Mouse (Mus musculus): ENCODE data around the gene Alyref. TPM values are rescaled to one million over a fixed set of nuclear protein-coding genes. Genes with fewer than 3 reads are reported as not detected.
"Not testable (repeated sequence)": the region's sequence is repeated elsewhere in the genome, so short reads cannot be mapped to it uniquely, and the experiment has no call there.

Gene Alyref
- total RNA-seq, 2 experiments from 2014 or later, result 67.8 to 86.1 TPM

GRCm38 (mm10) chr11:120608241-120609034 lies 10.3 kb upstream of the Alyref start, which contains the start of gene Npb:
TSS of gene Npb (plus strand) at chr11:120608477.
- ATAC-seq (replicated peaks; ENCODE audit: low FRiP score, poor library complexity, severe bottlenecking), result no peak

DNA sequence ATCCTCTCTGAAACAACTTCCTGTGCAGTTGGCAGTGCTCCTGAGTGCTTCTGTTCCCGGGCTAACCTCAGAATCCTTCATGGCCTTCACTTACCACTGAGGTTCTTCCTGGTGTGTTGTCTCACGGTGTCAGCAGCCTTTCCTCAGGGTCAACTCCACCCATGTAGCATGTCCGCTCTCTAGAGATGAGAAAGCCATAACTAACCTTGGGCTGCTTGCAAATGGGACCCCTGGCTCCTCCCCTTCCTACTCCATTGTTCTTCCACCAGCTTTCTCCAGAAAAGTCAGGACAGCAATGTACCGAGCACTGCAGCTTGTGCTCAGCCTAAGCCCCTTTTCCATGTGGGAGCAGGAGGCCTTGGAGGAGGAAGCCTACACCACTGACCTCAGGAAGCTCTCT lies 8.6 kb upstream of the Alyref start:
- no peak for ATAC-seq (replicated peaks; ENCODE audit: low FRiP score, poor library complexity, severe bottlenecking)

DNA sequence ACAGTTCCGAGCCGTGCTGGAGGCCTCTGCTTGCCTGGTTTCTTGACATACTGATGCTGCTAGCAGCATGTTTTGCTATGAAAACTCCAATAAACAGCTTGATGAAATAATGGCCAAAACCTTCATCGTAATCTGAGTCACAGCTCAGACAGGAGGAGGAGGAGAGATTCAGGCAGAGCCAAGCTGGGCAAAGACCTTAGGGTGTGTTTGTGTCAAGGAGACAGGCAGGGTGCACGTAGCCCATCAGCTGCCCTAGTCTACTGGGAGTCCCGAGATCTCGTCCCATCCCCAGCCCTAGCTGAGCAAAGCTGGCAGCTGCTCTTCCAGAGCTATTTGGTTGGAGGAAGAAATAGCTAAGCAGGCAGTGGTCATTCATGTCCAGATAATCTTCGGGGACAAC lies 7.5 kb upstream of the Alyref start:
- no peak for ATAC-seq (replicated peaks; ENCODE audit: low FRiP score, poor library complexity, severe bottlenecking)

DNA sequence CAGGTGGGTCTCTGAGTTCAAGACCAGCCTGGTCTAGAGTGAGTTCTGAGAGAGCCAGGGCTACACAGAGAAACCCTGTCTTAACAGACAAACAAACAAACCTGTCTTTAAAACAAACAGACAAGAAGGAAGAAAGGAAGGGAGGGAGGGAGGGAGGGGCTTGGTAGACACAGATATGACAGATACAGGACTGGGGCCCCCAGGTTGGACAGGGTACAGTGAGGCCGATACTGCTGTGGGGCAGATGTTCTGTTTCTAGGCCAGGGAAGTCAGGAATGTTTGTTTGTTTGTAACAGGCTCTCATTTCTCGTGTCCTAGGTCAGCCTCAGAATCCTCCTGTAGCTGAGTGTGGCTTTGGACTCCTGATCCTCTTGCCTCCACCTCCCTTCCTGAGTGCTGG lies 5.4 kb upstream of the Alyref start:
- ATAC-seq (replicated peaks; ENCODE audit: low FRiP score, poor library complexity, severe bottlenecking), result no peak

DNA sequence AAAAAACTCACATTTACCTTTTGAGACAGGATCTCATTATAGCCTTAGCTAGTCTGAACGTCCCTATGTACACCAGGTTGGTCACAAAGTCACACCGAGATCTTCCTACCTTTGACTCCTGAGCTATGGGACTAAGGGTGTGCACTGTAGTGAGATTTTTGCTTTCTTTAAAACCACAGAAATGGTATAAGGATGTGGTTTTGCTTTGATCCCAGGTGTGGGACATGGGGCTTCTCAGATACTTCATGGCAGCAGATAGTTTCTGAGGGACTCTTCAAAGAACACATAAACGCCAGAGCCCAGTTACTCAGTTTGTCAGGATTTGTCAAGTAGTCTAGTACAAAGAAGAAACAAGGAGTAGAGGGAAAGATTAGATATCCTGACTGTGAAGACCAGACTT lies 2.6 kb upstream of the Alyref start:
- ATAC-seq (replicated peaks; ENCODE audit: low FRiP score, poor library complexity, severe bottlenecking), result no peak

DNA sequence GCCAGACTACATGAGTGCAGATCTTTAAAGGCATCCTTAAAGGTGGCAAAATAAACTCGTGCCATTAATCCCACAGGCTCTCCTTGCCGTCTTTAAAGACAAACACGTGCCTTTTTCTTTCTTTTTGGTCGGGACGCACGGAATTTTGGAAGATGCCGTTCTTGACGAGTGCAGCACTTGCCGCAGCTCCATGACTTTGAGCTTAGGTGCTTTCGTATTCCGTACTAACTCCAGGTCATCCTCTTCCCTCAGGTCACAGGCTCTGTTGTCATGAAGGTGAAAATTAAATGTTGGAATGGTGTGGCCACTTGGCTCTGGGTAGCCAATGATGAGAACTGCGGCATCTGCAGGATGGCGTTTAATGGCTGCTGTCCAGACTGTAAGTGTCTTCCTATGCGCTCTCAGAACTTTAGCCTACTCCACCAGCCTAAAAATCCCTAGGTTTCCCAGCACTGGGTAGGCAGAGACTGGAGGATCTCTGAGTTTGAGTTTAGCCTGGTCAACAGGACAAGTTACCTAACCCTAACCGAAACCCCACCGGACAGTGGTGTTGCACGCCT lies 905 bp upstream of the Alyref start:
- ATAC-seq (replicated peaks; ENCODE audit: low FRiP score, poor library complexity, severe bottlenecking), result peak; percentile 27; the same call in 1 of the 2 replicates

- 0 out of 2 replicates have a peak, but pooled peaks have one; percentile 20 for ATAC-seq (replicated peaks; ENCODE audit: low FRiP score, poor library complexity, severe bottlenecking)
Measured at GRCm38 (mm10) chr11:120597240-120598235, 627 bp downstream of the Alyref start.

GRCm38 (mm10) chr11:120588531-120588930 lies 9.6 kb downstream of the Alyref start:
- no peak for ATAC-seq (replicated peaks; ENCODE audit: low FRiP score, poor library complexity, severe bottlenecking)

GRCm38 (mm10) chr11:120583937-120584336 lies 14.2 kb downstream of the Alyref start:
- ATAC-seq (replicated peaks; ENCODE audit: low FRiP score, poor library complexity, severe bottlenecking), result no peak

- not testable (repeated sequence) for ATAC-seq (replicated peaks; ENCODE audit: low FRiP score, poor library complexity, severe bottlenecking)
Measured at GRCm38 (mm10) chr11:120582982-120583293, 15.2 kb downstream of the Alyref start.

GRCm38 (mm10) chr11:120582268-120582981 lies 15.7 kb downstream of the Alyref start:
- ATAC-seq (replicated peaks; ENCODE audit: low FRiP score, poor library complexity, severe bottlenecking), result no peak

DNA sequence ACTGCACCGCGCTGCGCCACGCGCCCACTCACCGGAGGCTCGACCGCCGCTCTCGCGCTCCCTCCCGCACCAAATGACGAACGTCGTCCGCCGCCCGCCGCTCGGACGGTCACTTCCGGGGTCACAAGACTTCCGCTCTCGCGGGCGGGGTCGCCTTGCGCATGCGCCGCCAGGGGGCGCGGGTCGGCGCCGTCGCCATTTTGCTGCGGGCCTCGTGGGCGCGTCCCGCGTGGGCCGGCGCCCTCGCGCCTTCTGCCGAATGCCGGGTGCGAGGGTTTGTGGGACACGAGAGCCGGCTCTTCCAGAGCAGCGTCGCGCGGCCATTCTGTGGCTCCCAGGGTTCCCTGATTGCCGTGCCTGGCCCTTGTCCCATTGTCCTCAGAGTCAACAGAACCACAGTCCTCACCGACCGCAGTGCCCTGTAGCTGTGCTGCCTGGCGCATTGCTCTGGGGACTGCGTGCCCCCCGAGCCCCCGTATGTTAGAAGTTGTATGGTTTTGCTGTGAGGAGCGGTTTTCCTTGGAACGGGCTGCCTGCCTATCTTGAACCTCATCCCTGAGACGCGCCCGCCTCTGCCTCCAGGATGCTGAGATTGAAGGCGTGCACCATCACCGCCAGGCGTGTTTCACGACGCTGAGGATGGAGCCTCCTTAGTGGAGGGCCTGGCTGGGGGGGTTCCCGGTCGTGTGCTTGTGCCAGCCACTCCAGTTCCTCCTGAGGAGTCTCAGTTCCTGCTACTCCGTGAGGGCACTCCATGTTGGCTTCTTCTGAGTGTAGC lies 16.5 kb downstream of the Alyref start, which contains the start of gene Arhgdia:
Gene Arhgdia (minus strand): TSS at position 135 of the 778 bp plus-strand sequence.
- peak; percentile 53 for ATAC-seq (replicated peaks; ENCODE audit: low FRiP score, poor library complexity, severe bottlenecking)

- ATAC-seq (replicated peaks; ENCODE audit: low FRiP score, poor library complexity, severe bottlenecking), result peak; percentile 55
Measured at GRCm38 (mm10) chr11:120580871-120581331, 17.3 kb downstream of the Alyref start.

DNA sequence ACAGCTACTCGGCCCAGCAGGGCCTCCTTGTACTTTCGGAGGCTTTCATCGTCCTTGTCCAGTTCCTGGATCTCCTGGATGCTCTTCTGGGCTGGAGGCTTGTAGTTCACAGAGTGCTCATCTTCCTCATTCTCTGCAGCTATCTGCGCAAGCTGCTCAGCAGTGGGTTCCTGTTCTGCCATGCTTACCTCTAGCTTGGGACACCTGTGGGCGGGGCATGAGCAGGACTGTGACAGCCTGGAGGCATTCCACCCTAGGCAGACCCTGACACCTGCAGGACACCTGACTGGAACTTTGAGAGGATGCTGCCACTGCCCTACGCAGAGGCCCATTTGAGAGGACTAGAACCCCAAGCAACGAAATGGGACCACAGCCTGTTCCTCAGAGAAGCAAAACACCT lies 18.0 kb downstream of the Alyref start:
- peak; percentile 11; the same call in 1 of the 2 replicates for ATAC-seq (replicated peaks; ENCODE audit: low FRiP score, poor library complexity, severe bottlenecking)

DNA sequence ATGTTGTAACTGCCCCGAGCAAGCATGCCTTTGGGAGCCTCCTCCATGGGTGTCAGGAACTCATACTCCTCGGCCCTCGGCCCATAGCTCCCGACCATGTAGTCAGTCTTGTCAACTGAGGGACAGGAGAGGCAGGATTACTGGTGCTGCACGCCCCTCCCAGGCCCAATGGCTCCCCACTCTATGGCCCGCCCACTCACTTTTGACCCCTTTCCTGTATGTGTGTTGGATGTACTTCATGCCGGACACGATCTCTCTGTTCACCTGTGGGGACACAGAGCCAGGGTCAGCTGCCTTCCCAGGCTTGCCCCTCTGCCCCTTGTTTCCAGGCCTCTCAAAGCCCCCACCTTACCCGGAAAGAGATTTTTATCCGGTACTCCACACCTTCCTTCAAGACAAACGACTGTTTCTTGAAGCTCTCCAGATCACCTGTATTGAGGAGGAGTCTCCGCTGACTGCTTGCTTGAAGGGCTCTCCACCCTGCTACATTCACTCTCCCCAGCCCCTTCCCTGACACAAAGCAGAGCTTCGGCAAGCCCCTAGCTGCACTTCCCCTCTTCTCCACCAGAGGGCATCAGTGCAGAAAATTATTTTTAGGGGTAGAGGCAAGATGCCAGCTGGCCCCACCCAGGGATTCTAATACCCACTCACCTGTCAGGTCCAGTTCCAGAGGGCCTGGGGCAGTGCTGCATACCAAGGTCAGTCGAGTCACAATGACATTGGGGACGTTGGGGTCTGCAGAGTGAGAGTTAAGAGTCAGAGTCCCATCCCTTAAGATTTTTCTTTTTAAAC lies 18.7 kb downstream of the Alyref start:
- peak; percentile 53 for ATAC-seq (replicated peaks; ENCODE audit: low FRiP score, poor library complexity, severe bottlenecking)

DNA sequence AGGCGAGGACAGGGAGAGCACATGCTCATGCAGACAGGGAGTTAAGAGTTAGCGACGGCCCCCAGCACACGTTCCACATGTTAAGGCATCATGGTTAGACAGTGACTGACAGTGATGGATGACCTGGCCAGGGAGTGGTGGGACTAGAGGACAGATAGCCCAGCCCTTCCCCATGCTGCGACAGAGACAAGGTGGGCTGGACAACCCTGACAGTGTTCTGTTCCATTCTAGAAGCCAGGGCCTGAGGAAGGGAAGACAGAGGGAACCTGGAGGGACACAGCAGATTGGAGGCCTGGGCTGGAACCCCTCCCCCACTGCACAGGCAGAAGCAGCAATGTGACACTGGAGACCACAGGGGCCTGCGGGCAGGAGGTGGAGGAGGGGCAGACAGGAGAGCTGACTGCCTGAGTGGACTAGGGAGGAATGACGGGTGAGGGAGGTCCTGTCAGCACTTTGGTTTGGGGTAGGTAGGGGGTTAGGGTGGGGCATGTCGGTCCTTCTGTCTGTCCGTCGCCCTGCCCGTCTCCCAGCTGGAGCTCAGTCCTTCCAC lies 19.4 kb downstream of the Alyref start:
- no peak for ATAC-seq (replicated peaks; ENCODE audit: low FRiP score, poor library complexity, severe bottlenecking)

GRCm38 (mm10) chr11:120578024-120578693 lies 20.0 kb downstream of the Alyref start:
- ATAC-seq (replicated peaks; ENCODE audit: low FRiP score, poor library complexity, severe bottlenecking), result no peak

All from erythroblast, adult 5-6 weeks (primary cell).